Mouse (Mus musculus): Measurements from ENCODE around the gene Gm37240. TPM values are rescaled to one million over a fixed set of nuclear protein-coding genes. Genes with fewer than 3 reads are reported as not detected.

Gene Gm37240
- polyA plus RNA-seq, 1 experiment from 2014 or later, result 3.3 TPM

GRCm38 (mm10) chr3:85551352-85551751 is 336.0 kb downstream of the Gm37240 start:
- 76% methylated on average over 2 of the region's 2 CpGs for WGBS
- Histone ChIP-seq H3K9me3 (ENCODE audit: control insufficient read depth) (no peaks in the 10 kb centered on the region), H3K36me3 (ENCODE audit: control insufficient read depth, insufficient read depth) (no peaks in the 10 kb centered on the region), H3K4me3 (ENCODE audit: low read depth, low read length) (no peak overlapping the region), H3K27ac (ENCODE audit: low read depth, low read length) (no peak overlapping the region), H3K27me3 (replicated peaks; ENCODE audit: control insufficient read depth, insufficient read depth, low read length) (no peaks in the 10 kb centered on the region), H3K4me2 (replicated peaks; ENCODE audit: low read depth) (no peak overlapping the region), H3K4me1 (replicated peaks; ENCODE audit: control insufficient read depth, insufficient read depth, low read length) (no peaks in the 10 kb centered on the region), H3K9ac (ENCODE audit: low read depth, low read length) (no peak overlapping the region)
- no peak for ATAC-seq
- TF ChIP-seq CTCF (IDR thresholded peaks at IDR 0.05; ENCODE audit: low read depth), result no peak

GRCm38 (mm10) chr3:85550312-85550711 is 337.0 kb downstream of the Gm37240 start:
- H3K4me1 ChIP-seq (replicated peaks; ENCODE audit: control insufficient read depth, insufficient read depth, low read length), result no peaks in the 10 kb centered on the region
- no peak overlapping the region for H3K4me2 ChIP-seq (replicated peaks; ENCODE audit: low read depth)
- no peak overlapping the region for H3K27ac ChIP-seq (ENCODE audit: low read depth, low read length)
- H3K27me3 ChIP-seq (replicated peaks; ENCODE audit: control insufficient read depth, insufficient read depth, low read length), result no peaks in the 10 kb centered on the region
- no peak for TF ChIP-seq CTCF (IDR thresholded peaks at IDR 0.05; ENCODE audit: low read depth)
- H3K36me3 ChIP-seq (ENCODE audit: control insufficient read depth, insufficient read depth), result no peaks in the 10 kb centered on the region
- WGBS, result 74% methylated on average over 4 of the region's 4 CpGs
- H3K9me3 ChIP-seq (ENCODE audit: control insufficient read depth), result no peaks in the 10 kb centered on the region
- no peak overlapping the region for H3K9ac ChIP-seq (ENCODE audit: low read depth, low read length)
- no peak overlapping the region for H3K4me3 ChIP-seq (ENCODE audit: low read depth, low read length)
- no peak for ATAC-seq

DNA sequence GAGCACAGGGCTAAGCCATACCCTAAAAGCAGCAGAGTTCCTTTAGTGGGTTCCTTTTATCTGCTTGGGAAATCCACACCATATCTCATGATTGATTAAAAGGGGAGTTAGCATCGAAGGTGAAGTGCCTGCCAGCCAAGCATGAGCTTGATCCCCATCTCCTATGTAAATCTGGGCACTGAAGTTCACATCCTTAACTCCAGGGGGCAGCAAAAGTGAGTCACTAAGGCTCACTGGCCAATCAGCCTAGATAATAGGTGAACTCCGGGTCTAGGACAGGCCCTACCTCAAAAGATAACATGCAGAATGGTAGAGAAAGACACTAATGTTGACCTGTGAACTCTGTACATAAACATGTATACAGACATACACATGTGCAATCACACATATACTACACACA is 343.7 kb downstream of the Gm37240 start:
- Histone ChIP-seq H3K4me1 (replicated peaks; ENCODE audit: control insufficient read depth, insufficient read depth, low read length) (no peaks in the 10 kb centered on the region), H3K9me3 (ENCODE audit: control insufficient read depth) (no peaks in the 10 kb centered on the region), H3K4me3 (ENCODE audit: low read depth, low read length) (no peak overlapping the region), H3K4me2 (replicated peaks; ENCODE audit: low read depth) (no peak overlapping the region), H3K36me3 (ENCODE audit: control insufficient read depth, insufficient read depth) (no peaks in the 10 kb centered on the region), H3K9ac (ENCODE audit: low read depth, low read length) (no peak overlapping the region), H3K27me3 (replicated peaks; ENCODE audit: control insufficient read depth, insufficient read depth, low read length) (no peaks in the 10 kb centered on the region), H3K27ac (ENCODE audit: low read depth, low read length) (no peak overlapping the region)
- peak; percentile 65 for TF ChIP-seq CTCF (IDR thresholded peaks at IDR 0.05; ENCODE audit: low read depth)
- WGBS, result 55% methylated on average over 2 of the region's 2 CpGs
- no peak for ATAC-seq

- no peak for ATAC-seq
Observed at GRCm38 (mm10) chr3:85542765-85543164, 344.6 kb downstream of the Gm37240 start.

DNA sequence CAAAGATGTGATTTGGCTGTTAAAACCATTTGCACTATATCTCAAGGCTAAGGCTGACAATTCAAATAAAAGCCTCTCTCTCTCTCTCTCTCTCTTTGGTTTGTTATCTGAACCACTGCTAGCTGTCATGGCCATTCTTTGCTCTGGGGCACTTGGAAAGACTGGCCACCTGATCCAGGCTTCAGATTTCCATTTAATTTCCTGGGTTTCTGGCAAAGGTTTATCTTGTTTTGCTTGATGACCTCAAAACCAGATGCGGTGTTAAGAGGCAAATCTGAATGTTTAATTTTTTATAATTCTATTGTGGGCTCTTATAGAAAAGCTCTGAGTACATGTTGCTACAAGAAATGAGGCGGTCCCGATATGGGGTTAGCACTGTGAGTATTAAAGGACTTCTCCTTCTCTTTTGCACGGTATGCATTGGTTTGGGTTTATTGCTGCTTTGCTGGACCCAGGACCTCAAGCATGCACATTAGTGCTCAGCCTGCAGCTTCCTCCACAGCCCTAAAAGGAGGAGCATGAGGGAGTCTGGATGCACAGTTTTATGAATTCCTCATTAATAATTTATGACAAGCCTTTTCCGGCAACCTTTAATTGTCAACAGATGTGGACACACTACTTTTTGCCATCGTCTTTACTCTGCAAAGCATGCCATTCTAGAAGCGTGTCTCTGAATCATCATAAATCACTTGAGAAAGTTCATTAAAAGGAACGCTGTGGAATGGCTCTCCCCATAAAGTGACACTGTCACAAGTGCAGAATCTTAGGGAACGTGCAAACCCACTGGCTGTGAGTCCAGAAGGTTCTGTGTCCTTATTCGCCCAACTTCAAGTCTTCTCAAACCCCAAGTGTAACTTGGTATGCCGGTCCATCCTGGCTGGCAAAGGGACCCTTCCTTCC is 351.4 kb downstream of the Gm37240 start:
- no peaks in the 10 kb centered on the region for H3K4me1 ChIP-seq (replicated peaks; ENCODE audit: control insufficient read depth, insufficient read depth, low read length)
- H3K27me3 ChIP-seq (replicated peaks; ENCODE audit: control insufficient read depth, insufficient read depth, low read length), result no peaks in the 10 kb centered on the region

More at GRCm38 (mm10) chr3:85542765-85543164, 344.6 kb downstream of the Gm37240 start:
- Histone ChIP-seq H3K4me3 (ENCODE audit: low read depth, low read length) (no peak overlapping the region), H3K9ac (ENCODE audit: low read depth, low read length) (no peak overlapping the region), H3K4me1 (replicated peaks; ENCODE audit: control insufficient read depth, insufficient read depth, low read length) (no peaks in the 10 kb centered on the region), H3K27me3 (replicated peaks; ENCODE audit: control insufficient read depth, insufficient read depth, low read length) (no peaks in the 10 kb centered on the region), H3K9me3 (ENCODE audit: control insufficient read depth) (no peaks in the 10 kb centered on the region), H3K36me3 (ENCODE audit: control insufficient read depth, insufficient read depth) (no peaks in the 10 kb centered on the region), H3K27ac (ENCODE audit: low read depth, low read length) (no peak overlapping the region), H3K4me2 (replicated peaks; ENCODE audit: low read depth) (no peak overlapping the region)
- TF ChIP-seq CTCF (IDR thresholded peaks at IDR 0.05; ENCODE audit: low read depth), result no peak
- WGBS, result 75% methylated on average over 3 of the region's 3 CpGs

DNA sequence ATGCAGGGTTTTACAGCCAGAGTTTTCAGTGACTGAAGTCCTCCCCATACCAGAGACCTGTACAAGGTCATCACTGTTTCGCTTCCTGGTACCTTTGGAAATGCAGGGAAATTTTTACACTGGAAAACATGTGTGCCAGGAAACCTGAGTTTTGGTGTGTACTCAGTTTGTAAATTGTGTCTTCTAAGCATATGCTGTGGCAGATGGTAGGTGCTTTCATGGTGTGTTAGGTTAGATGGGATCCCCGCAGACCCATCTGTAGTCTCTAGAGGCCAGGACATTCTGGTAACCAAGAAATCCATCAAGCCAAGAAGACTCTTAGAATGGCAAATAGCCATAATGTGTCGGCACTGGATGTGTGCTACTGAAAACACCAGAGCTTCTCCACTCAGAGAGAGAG is 352.3 kb downstream of the Gm37240 start:
- no peak overlapping the region for H3K27ac ChIP-seq (ENCODE audit: low read depth, low read length)
- TF ChIP-seq CTCF (IDR thresholded peaks at IDR 0.05; ENCODE audit: low read depth), result no peak
- no peak for ATAC-seq
- H3K4me2 ChIP-seq (replicated peaks; ENCODE audit: low read depth), result no peak overlapping the region
- no peaks in the 10 kb centered on the region for H3K4me1 ChIP-seq (replicated peaks; ENCODE audit: control insufficient read depth, insufficient read depth, low read length)
- H3K36me3 ChIP-seq (ENCODE audit: control insufficient read depth, insufficient read depth), result no peaks in the 10 kb centered on the region
- 78% methylated on average over 3 of the region's 3 CpGs for WGBS
- no peak overlapping the region for H3K4me3 ChIP-seq (ENCODE audit: low read depth, low read length)
- H3K9me3 ChIP-seq (ENCODE audit: control insufficient read depth), result no peaks in the 10 kb centered on the region
- no peak overlapping the region for H3K9ac ChIP-seq (ENCODE audit: low read depth, low read length)
- H3K27me3 ChIP-seq (replicated peaks; ENCODE audit: control insufficient read depth, insufficient read depth, low read length), result no peaks in the 10 kb centered on the region

More for the DNA sequence above, 351.4 kb downstream of the Gm37240 start:
- TF ChIP-seq CTCF (IDR thresholded peaks at IDR 0.05; ENCODE audit: low read depth), result no peak
- 75% methylated on average over 11 of the region's 11 CpGs for WGBS
- no peak for ATAC-seq
- H3K27ac ChIP-seq (ENCODE audit: low read depth, low read length), result no peak overlapping the region
- no peak overlapping the region for H3K4me2 ChIP-seq (replicated peaks; ENCODE audit: low read depth)
- H3K4me3 ChIP-seq (ENCODE audit: low read depth, low read length), result no peak overlapping the region
- H3K9ac ChIP-seq (ENCODE audit: low read depth, low read length), result no peak overlapping the region
- H3K9me3 ChIP-seq (ENCODE audit: control insufficient read depth), result no peaks in the 10 kb centered on the region
- no peaks in the 10 kb centered on the region for H3K36me3 ChIP-seq (ENCODE audit: control insufficient read depth, insufficient read depth)

Measured in intestine, postnatal 0 days (tissue).